Mouse (Mus musculus) liver, embryonic 14.5 days (tissue): ENCODE results near the gene Samd7.

Experiments
- CTCF ChIP-seq: IDR thresholded peaks from 2 replicates; pipeline ENCODE4 v1.5.1; 2016; ENCODE audit warnings: antibody characterized with exemption, low read depth, control low read depth
- EP300 ChIP-seq: IDR thresholded peaks from 2 replicates; pipeline ENCODE4 v1.6.1; 2016; ENCODE audit warnings: antibody characterized with exemption, low read depth

- TF ChIP-seq EP300 (no peak), CTCF (no peak)
Observed at GRCm38 (mm10) chr3:30748316-30748715, 2.2 kb downstream of the Samd7 start.
